Mouse (Mus musculus): ENCODE measurements around the gene Rab37.
A peak's percentile ranks its signal among the peaks of the same experiment; 100 is the strongest.

Gene Rab37

DNA sequence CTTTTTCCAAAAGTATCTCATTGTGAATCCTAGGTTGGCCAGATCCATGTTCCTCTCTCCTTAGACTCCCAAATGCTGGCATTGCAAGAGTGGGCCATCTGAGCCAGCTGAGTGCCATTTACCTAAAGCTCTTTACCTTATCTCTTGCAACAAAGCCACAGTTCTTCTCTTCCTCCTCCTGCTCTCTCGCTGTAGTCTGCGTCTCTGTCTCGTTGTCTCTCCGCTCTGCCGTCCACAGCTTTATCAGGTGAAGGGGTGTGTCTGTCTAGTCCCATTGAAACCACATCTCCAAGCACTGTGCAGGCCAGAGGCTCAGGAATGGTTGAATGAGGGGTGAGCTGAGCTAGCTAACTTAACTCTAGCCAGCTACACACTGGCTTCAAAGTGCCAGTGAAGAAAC, 104.7 kb downstream of the Rab37 start:
- DNase-seq (ENCODE audit: low read depth, low spot score): no peak

- DNase-seq (ENCODE audit: low read depth, low spot score): no peak
Measured at GRCm38 (mm10) chr11:115197558-115197957, 106.3 kb downstream of the Rab37 start.

DNA sequence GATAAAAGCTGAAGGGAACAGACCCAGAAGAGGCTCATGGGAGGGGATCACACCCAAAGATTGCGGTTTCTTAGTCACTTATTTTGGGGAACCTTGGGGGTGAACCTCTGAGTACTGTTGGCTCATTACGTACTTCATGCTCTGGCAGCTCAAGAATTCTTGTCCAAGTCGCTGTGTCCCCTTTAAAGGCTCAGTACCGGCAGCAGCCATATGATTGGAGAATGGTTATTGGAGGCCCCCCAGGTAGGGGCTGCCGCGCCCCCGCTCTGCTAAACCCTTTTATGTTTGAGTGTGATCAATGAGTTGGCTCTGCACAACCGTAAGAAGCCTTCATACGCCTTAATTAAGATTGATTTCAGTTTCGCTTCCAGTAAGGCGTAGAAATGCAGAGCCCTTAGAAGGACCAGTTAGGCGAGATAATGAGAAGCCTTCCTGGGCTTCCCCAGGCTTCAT, 107.7 kb downstream of the Rab37 start:
- DNase-seq (ENCODE audit: low read depth, low spot score): no peak

GRCm38 (mm10) chr11:115200520-115200919, 109.3 kb downstream of the Rab37 start:
- DNase-seq (ENCODE audit: low read depth, low spot score): no peak

DNA sequence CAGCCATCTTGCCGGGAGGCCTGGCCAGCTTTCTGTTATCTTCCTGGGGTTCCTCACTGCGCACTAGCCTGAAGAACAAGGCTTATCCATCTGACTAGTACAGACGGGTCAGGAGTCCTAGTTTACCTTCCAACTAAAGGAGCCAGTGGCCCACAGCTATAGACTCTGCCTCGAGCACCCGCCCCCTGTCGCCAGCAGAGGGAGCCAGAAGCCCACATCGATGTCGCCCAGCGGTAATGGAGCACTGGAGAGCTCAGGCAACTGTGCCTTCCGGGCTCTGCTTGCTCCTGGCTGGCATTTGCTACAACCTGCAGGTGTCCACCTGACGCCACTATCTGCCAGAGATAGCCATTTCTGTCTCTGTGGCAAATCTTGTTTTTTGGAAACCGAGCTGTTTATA, 111.1 kb downstream of the Rab37 start:
- peak; percentile 83 for DNase-seq (ENCODE audit: low read depth, low spot score)

GRCm38 (mm10) chr11:115202756-115203155, 111.5 kb downstream of the Rab37 start:
- DNase-seq (ENCODE audit: low read depth, low spot score): no peak

DNA sequence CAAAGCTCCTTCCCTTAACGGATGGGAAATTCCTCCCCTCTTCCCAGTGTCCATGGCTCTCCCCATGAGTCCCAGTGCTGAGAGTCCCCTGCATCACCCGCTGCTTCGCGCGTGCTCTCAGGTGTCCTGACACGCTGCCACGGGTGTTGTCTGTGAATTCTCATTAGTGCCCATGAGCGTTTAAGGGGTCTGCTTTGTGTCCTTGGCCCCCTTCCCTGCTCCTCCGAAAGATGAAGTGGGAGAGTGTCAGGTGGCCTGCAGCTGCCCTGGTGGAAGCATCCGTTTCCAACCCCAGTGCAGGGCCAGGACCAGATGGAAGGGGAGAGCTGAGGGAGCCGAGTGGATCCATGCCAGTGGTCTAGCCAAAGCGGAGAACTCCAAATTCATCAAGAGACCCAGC, 116.9 kb downstream of the Rab37 start:
- no peak for DNase-seq (ENCODE audit: low read depth, low spot score)

- DNase-seq (ENCODE audit: low read depth, low spot score): no peak
Measured at GRCm38 (mm10) chr11:115208776-115209732, 117.8 kb downstream of the Rab37 start.

DNA sequence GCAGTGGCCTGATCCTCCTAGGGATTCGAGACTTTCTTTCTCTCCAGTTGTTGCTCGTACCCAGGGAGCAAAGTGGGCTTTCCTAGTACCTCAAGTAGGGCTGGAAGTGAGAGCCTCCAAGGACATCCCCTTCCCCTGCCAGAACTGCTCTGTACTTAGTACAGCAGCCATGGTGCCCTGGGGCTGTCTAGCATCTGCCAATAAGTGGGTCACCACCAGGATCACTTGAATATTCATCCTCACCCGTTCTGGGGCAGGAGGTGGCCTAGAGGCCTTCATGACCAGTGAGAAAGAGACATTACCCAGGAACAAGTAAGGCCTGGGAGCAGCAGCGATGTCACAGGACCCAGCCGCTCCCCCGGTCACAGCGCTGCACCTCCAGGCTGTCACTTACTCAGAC, 118.7 kb downstream of the Rab37 start:
- DNase-seq (ENCODE audit: low read depth, low spot score): no peak
